Mouse (Mus musculus): Measurements from ENCODE around the gene Defb28. TPM values are rescaled to one million over a fixed set of nuclear protein-coding genes. Genes with fewer than 3 reads are reported as not detected.

Defb28 gene
- total RNA-seq (2021), result not detected
- long read RNA-seq, experiment 1, result 0 reads
- long read RNA-seq, experiment 2, result 0 reads

DNA sequence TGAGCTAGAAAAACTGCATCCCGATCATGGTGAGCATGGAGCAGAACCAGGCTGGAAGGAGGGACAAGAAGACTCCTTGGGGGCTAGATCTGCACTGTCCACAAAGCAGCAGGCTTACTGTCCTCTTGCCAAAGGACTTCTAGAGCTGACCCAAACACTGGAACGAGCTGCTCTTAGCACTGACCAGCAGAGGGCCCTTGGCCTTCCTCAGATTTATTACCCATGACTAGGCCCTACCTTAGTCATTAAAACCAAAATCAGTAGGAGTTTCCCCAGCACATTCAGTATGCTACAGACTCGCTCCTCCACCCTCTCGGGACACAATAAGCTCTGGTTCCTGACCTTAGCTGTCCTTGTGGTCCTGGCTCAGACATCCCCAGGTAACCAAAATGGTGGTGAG is at the start of gene Defb28:
Gene Defb28, plus strand, starts transcription at position 275 of the 400 bp plus-strand sequence.
- no peak for DNase-seq

DNA sequence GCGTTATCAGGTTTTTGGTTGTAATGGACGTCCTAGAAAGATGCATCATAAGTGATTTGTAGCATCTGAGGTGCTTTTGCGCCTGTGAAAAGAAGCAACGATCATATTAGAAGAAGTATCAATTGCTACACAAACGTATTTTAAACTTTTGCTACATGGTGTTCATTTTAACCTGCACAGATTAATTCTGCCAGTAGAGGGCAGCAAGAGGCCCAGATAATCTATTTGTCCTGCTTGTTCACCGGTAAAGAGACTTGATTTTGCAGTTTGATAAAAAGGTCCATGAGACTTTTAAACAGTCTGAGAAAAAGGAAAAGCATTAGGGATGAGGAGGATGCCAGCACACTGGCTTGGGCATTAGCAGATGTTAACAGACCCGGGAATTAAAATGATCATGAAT is 47.1 kb upstream of the Defb28 start:
- DNase-seq, result no peak

DNA sequence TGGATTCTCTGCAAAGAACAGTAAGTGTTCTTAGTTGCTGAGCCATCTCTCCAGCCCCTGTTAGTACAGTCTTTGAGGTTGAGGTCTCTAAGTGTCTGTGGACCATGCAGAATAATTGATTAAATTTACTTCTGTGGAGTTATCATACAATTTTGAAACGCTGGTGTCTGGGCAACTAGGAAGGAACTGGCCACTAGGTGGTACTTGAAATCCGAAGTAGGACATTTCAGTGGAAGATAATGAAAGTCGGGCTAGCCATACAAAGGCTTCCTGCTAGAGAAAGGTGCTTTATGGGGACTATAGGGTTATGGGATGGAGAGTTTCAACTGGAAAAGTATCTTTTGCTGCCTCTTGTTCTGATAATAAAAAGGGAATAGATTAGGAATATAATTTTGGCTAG is 45.6 kb upstream of the Defb28 start:
- DNase-seq, result no peak

DNA sequence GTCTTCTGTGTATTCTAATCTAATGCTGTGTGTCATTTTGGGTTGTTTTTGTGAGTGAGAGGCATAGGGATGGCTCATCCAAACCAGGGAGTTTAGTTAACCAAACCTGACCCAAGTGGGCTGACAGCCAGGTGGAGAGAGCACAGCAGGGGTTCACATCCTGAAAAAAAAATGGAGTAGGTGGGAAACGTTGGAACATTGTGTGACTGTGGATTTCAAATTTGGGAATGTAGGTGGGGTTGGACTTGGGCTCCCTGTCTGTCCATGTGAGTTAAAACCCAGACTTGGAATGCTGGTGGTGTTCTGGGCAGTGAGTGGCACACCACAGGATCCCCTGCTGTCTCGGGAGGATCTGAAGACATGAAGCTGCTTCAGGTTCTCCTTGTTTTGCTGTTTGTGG is 41.3 kb upstream of the Defb28 start, which contains the start of gene Defb20:
Gene Defb20, plus strand, starts transcription at position 301 of the 400 bp plus-strand sequence.
- DNase-seq, result no peak

DNA sequence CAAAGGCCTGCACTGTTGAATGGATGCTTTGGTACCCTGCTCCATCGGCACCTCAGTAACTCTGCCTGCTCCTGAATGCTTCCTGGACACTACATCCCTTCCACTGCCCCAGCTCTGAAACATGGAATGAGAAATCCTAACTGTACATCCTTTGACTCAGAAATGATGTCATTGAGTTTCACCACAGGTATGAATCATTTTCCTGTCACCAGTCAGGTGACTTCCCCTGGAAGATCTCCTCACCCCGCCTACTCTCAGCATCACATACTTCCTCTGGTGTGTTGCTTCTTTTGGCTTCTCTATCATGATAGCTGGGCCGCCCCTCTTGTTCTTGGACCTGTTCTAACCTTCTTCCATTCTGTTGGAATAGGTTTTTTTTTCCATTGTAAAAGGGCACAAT is 37.2 kb upstream of the Defb28 start:
- no peak for DNase-seq

DNA sequence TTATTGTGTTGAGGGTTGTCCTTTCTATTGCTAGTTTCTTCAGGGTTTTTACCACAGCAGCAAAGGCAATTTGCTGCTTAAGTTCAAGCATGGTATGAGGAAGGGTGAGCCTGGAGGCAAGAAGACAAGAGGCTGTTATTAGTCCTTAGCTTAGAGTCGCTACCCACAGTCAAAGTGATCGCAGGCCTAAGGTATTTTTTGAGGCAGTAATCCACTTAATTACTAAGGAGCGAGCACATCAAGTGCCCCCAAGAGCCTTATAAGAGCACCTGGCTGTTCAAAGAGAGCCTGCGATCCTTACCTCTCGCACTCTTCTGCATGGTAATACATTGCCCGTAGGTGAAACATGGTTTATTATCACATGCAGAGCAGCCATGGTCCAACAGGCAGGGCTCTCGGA is 36.3 kb upstream of the Defb28 start:
- DNase-seq, result no peak

DNA sequence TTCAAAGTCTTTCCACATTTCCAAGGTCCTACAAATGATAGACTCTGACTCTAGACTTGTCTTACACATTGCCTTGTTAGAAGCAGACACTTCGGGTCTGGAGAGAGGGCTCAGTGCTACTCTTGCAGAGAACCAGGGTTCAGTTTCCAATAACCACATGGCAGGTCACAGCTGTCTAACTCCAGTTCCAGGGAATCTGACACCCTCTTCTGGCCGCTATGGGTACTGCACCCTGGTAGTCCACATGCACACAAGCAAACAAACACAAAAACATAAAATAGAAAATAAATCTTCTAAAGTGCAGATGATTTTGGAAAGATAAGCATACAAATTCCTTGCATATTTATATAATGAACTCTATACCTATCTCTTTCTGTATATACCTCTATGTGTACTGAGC is 31.0 kb upstream of the Defb28 start:
- DNase-seq, result no peak

DNA sequence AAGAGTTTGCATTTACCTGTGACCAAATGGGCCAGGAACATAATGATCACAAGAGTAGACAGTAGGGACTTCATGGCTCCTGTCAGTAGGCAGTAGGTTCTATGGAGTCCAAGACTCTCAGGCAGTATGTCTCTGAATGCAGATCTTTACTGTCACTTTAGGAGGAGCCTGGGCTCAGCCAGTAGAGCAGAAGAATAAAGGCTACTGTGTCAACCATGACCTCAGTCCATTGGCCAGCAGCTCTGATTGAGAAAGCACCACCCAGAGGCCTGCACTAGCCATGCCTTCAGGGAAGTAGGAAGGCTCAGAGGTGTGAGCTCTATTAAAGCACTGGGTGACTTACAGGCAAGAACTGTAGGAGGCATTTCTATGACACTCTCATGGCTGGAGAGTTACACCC is 28.0 kb upstream of the Defb28 start, which contains the start of gene Defb22:
Gene Defb22, minus strand, starts transcription at position 101 of the 400 bp plus-strand sequence.
- no peak for DNase-seq

DNA sequence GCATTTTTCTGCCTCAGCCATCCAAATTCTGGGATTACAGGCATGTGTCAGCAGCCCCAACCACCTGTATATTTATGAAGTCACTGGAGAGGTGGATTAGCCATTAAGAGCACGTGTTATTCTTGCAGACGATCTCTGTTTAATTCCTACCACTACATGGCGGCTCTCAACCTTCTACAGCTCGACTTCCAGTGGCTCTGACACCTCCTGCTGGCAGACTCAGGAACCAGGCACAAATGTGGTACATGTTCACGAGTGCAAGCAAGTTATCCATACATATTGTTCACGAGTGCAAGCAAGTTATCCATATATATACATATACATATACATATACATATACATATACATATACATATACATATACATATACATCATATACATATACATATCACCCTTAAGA is 24.9 kb upstream of the Defb28 start:
- DNase-seq, result no peak

DNA sequence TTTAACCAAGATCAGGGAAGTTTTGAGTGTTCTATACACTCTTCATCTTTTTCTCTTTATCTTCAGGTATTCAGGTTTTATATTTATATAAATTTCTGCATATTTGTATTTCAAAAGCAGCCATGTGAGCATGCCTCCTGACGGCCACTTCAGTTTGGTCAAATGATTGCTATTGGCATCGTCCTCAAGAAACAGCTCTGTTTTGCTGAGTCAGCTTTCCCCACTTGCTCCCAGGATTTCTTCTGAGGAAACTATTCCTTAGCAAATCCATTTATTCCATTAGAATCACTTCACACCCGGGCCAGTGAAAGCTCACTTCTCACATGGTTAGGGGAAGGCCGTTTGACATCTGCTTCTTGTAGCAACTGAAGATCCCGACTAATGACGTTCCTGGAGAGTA is 20.0 kb upstream of the Defb28 start:
- no peak for DNase-seq

DNA sequence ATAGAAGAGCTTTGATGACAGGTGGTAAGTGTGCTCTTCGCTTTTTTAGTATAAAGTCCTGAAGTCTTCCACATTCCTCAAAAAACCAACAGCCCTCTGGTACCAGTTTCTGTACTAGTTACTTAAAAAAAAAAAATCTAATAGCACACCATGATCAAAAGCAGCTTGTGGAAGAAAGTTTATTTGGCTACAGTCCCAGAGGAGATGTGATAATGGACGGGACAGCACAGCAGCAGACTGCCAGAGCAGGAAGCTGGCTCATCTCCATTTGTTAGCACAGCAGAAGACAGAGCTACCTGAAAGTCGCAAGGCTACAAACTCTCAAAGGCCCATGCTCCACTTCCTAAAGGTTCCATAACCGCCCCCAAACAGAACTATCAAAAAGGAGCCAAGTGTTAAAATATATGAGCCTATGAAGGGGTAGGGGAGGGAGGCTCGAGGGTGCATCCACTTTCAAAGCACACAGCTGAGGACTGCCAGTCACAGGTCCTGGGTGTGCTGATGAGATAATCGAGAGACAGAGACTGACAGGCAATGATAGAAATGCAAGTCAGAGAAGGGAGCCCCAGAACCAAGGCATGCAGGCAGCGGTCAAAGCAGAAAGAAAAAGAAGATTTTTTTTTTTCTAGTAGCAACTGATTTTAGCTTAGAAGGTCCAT is 17.7 kb upstream of the Defb28 start:
- DNase-seq, result no peak

DNA sequence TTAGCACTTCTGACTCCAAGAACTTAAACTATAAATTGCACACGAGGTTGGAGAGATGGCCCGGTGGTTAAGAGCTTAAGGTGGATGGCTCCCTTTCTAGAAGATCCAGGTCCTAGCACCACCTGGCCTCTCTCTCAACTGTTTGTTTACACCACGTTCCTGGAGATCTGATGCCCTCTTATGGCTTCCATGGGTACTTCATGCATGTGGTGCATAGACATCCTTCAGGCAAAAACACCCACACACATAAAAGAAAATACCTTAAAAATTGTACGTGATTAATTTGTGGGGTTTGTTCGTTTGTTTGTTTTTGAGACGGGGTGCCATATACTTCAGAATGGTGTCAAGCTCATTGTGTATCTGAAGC is 17.2 kb upstream of the Defb28 start:
- no peak for DNase-seq

DNA sequence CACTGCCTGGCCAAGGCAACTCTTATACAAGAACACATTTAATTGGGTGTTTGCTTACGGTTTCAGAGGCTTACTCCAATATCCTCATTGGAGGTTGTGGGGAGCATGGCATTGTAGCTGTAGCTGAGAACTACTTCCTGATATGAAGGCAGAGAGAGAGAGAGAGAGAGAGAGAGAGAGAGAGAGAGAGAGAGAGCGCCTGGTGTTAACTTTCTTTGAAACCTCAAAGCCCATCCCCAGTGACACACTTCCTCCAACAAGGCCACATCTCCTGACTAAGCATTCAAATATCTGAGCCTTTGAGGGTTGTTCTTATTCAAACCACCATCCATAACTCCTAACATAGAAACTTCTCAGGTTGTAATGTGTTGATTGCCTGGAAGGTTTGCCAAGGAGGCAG is 14.1 kb upstream of the Defb28 start:
- no peak for DNase-seq

DNA sequence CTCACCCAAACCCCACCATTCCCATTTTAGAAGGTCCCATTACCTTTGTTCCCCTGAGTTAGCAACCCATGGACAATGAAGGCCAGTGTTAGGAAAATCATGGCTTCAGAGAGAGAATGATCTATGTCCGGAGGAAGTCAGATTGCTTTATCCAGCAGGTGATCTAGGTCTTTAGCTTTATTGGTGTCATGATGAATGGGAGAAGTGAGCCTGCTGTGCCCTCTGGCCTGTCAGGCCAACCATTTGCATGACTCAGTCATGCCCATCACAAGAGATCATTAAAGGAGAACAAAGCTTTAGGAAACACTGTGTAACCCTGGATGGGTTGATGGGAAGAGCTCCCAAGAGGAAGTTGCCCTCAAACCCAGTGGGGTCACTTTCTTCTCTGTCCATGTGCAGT is 6.5 kb upstream of the Defb28 start, which contains the start of gene Defb26:
Gene Defb26, minus strand, starts transcription at position 101 of the 400 bp plus-strand sequence.
- no peak for DNase-seq

DNA sequence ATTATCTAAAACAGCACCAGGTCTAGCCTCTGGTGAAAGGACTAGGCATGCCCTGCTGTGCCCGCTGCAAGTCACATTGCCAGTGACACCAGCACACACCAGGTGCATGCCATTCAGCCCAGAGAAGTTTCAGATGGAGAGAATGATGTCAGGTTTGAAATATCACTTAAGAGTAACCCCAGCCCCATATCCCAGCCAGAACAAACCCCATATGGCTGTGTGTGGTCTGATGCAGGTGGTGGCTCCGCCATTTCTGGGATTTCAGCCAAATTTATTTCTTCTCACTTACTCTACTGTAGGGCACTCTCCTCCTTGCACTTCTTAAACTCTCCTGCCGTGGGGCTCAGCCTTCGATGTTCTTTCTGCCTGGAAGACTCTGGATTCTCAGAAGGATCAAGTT is 2.0 kb upstream of the Defb28 start:
- DNase-seq, result no peak

DNA sequence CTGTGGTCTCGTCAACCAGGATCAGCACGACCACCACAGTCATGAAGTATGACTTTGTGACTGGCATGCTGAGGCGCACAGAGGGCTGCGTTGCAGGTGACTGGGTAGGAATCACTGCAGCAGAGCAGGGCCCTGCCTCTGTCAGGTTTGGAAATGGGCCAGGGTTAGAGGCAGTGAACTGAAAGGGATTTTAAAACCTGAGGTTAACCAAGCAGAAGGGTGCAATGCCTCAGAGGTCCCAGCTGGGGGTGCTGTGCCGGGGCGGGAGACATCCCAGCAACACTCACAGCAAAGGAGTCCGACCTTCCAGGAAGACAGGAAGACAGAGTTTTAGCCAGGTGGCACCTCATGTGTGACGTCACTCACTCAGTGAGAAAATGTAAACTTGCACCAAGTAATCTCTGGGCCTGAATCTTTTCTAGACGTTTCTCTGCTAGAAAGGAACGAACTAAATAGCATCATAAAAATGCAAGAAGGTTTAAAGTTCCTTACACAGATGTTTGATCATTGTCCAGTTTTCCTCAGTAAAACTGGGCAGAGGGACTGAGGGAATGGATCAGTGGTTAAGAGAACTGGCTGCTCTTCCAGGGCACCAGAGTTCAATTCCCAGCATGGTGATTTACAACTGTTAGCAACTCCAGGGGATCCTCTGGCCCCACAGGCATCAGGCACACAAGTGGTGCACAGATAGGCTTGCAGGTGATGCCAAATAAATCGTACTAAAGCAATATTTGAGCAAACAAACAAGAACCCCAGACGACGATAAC is 22.1 kb downstream of the Defb28 start, which contains the start of gene Defb29:
Gene Defb29, minus strand, starts transcription at position 155 of the 767 bp plus-strand sequence.
- DNase-seq, result no peak

DNA sequence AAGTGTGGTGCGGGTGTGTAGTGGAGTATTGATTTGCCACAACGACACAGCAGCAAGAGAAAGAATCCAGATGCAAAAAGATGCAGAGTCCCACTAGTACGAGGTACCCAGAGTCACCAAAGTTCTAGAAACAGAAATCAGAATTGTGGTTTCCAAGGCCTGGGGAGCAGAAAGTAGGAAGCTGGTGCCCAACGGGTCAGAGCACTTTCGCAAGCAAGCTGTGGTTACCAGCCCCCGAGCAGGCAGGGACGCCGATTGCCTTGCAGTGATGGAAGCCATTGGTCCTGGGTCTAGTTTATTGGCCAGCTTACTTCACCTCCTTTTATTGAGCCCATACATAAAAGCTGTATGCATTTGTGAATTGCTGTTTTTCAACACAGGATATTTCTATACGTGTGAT is 23.9 kb downstream of the Defb28 start:
- no peak for DNase-seq

DNA sequence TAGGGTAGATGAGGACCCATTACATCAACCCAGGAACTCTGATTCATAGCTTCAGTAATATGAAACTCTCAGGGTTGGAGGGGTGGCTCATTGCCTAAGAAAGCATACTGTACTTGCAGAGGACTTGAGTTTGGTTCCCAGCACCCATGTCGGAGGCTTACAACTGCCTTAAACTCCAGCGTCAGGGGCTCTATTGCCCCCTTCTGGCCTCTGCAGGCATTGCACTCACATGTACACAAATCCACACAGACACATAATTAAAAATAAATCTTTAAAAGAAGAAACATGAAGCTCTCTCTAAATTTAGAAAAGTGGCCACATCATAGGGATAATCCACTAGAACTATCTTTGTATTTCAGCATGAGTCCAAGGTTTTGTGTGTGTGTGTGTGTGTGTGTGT is 24.8 kb downstream of the Defb28 start:
- no peak for DNase-seq

DNA sequence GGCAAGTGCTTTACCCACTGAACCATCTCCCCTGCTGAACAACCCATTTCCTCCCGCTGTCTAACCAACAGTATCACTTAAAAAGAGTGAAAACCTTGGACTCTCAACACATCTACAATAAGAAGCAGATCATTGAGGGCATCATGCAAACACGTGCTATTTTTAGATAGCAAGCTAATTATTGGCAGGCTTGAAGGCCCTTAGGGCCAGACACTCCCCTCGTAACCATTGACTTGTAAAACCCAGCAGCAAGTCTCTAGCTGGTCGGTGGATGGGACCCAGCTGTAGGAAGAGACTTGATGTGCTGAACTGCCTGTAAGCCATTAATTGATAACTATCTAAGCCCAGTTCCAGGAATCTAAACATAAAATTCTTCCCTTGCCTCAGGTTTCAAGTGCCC is 25.4 kb downstream of the Defb28 start:
- DNase-seq, result no peak

DNA sequence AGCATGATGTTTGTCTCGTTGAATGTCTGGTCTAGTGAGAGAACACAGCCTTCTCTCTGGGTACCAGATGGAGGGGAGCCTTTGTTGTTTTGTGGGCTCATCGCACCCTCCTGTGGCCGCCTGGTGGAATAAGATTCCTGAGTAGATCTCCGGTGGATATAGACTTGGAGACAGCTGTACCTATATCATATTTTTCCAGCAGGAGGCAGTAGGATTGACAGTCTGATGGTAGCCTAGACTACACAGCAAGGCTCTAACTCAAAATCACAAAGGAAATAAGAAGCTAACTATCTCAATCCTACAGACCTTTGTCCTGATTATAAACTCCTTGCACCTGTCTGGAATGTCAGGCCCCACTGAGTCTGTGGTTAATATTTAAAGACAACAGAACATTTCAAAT is 26.6 kb downstream of the Defb28 start:
- DNase-seq, result no peak

DNA sequence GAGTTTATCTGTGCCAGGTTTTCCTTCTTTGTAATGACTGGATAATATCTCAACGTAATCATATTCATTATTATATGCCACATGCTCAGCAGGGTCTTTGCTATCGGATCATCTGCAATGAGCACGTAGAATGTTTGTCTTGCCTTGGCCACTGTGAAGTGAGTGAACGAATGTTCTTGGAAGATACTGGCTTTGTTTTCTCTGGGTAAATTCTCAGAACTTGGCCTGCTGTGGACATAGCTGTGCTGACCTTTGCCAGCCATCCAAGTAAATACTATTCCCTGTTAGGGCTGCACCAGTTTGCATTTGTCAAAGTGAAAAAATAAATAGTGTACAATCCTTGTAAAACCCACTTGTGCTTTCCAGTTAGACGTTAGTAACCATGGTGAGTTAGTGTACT is 30.1 kb downstream of the Defb28 start:
- no peak for DNase-seq

DNA sequence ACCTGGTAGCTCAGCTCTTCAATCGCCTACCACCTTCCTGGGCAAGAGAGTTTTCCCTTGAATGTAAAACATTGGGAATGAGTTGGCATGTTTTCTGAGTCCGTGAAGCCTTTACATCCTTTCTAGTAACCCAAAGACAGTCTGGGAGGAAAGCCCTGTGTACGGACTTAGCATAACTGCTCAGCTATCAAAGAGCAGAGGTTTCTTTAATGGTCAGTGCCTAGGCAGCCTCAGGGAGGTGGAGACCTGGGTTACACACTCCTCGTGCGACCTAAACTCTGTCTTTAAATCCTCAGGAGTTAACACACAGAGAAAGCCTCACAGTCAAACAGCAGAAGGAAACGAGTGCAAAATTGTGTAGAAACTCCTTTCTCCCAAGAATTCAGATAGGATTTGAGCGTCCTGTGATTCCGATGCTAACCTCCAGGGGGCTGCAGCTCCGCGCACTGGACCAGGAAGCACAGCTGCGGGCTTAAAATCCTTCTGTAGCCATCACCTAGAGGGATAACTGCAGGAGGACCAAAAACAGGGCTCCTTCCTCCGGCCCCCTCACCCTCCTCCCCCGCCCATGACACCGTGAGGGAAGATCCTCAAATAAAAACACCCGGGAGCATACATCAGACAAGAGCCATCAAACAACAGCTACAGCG is 35.8 kb downstream of the Defb28 start:
- DNase-seq, result no peak

DNA sequence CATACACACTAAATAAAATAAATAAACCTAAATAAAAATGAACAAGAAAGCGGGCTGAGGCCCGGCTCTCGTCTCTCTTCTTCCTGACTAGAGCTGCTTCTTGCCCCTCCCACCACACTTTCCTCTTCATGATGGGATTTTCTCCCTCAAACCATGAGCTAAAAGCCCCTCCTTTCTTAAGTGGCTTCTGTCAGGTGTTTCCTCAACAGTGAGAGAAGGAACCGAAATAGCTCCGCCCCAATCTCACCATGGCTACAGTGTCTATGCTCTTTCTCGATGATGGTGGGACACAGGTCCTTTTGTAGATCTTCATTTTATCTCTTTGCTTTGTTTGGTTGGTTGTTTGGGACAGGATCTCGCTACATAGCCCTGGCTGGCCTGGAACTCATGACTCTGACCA is 38.6 kb downstream of the Defb28 start:
- no peak for DNase-seq
